Mouse (Mus musculus) cerebellum, adult 11 months (tissue): ENCODE results near the gene Psmd13.

Experiments used
- DNase-seq: peaks from one replicate; pipeline ENCODE4 v3.0.0; 2022

Psmd13 gene

GRCm38 (mm10) chr7:140907697-140908096 is 25.9 kb downstream of the Psmd13 start:
- DNase-seq = no peak

- DNase-seq = no peak
Observed at GRCm38 (mm10) chr7:140908181-140908580, 26.4 kb downstream of the Psmd13 start.

- peak; percentile 52 for DNase-seq
Observed at GRCm38 (mm10) chr7:140908634-140909107, 26.9 kb downstream of the Psmd13 start.

GRCm38 (mm10) chr7:140912293-140912692 is 30.5 kb downstream of the Psmd13 start:
- no peak for DNase-seq

- no peak for DNase-seq
Observed at GRCm38 (mm10) chr7:140912846-140913482, 31.2 kb downstream of the Psmd13 start.

GRCm38 (mm10) chr7:140914031-140914690 is 32.4 kb downstream of the Psmd13 start:
- no peak for DNase-seq

GRCm38 (mm10) chr7:140919911-140920310 is 38.1 kb downstream of the Psmd13 start:
- no peak for DNase-seq

GRCm38 (mm10) chr7:140920418-140921029 is 38.8 kb downstream of the Psmd13 start, which contains the start of gene Nlrp6:
Nlrp6 (plus strand) TSS chr7:140920902.
- no peak for DNase-seq

GRCm38 (mm10) chr7:140921225-140921975 is 39.6 kb downstream of the Psmd13 start:
- DNase-seq = no peak

GRCm38 (mm10) chr7:140922398-140923069 is 40.8 kb downstream of the Psmd13 start:
- peak; percentile 80 for DNase-seq

- DNase-seq = no peak
Observed at GRCm38 (mm10) chr7:140923070-140923775, 41.5 kb downstream of the Psmd13 start.

GRCm38 (mm10) chr7:140927181-140927580 is 45.4 kb downstream of the Psmd13 start:
- no peak for DNase-seq

GRCm38 (mm10) chr7:140938436-140938835 is 56.7 kb downstream of the Psmd13 start:
- DNase-seq = no peak

- no peak for DNase-seq
Observed at GRCm38 (mm10) chr7:140938896-140939295, 57.1 kb downstream of the Psmd13 start.

- no peak for DNase-seq
Observed at GRCm38 (mm10) chr7:140939669-140940171, 58.0 kb downstream of the Psmd13 start.

- DNase-seq = peak; percentile 31
Observed at GRCm38 (mm10) chr7:140941222-140942051, 59.7 kb downstream of the Psmd13 start, which contains the start of gene Pgghg. Pgghg (plus strand) TSS chr7:140941391.

GRCm38 (mm10) chr7:140942341-140942740 is 60.6 kb downstream of the Psmd13 start:
- no peak for DNase-seq

- no peak for DNase-seq
Observed at GRCm38 (mm10) chr7:140942811-140943210, 61.0 kb downstream of the Psmd13 start.

- DNase-seq = no peak
Observed at GRCm38 (mm10) chr7:140943356-140943755, 61.6 kb downstream of the Psmd13 start.

- no peak for DNase-seq
Observed at GRCm38 (mm10) chr7:140944236-140944635, 62.5 kb downstream of the Psmd13 start.

GRCm38 (mm10) chr7:140945247-140945646 is 63.5 kb downstream of the Psmd13 start:
- no peak for DNase-seq
